Mouse (Mus musculus) testis, adult 2 months (tissue): ENCODE results near the gene F13a1. TPM values are rescaled to one million over a fixed set of nuclear protein-coding genes. Genes with fewer than 3 reads are reported as not detected.

Experiments
- H3K27ac ChIP-seq: fragments of 200-500 bp; 2 replicates; pipeline ENCODE4 v1.5.1; 2012; ENCODE audit warnings: low read depth, low read length; ENCODE audit not compliant: control insufficient read depth, insufficient read depth
- H3K27me3 ChIP-seq: fragments of 200-500 bp; 2 replicates; pipeline ENCODE4 v1.6.1; 2012; ENCODE audit warnings: mild to moderate bottlenecking, low read length, moderate library complexity; ENCODE audit not compliant: control insufficient read depth, insufficient read depth
- H3K36me3 ChIP-seq: fragments of 200-500 bp; 2 replicates; pipeline ENCODE4 v1.6.1; 2012; ENCODE audit warnings: mild to moderate bottlenecking, low read length; ENCODE audit not compliant: control insufficient read depth, insufficient read depth
- H3K4me1 ChIP-seq: fragments of 200-500 bp; 2 replicates; pipeline ENCODE4 v1.6.1; 2012; ENCODE audit warnings: low read length; ENCODE audit not compliant: control insufficient read depth, insufficient read depth
- H3K4me3 ChIP-seq: fragments of 200-500 bp; 2 replicates; pipeline ENCODE4 v1.5.1; 2012; ENCODE audit warnings: low read depth, mild to moderate bottlenecking, low read length, moderate library complexity, mixed read lengths; ENCODE audit not compliant: control insufficient read depth
- CTCF ChIP-seq: fragments of 200-500 bp; IDR thresholded peaks from 2 replicates; pipeline ENCODE4 v1.5.1; 2012; ENCODE audit warnings: low read depth, mild to moderate bottlenecking, inconsistent platforms, low read length, moderate library complexity; ENCODE audit not compliant: control insufficient read depth, insufficient read depth, insufficient replicate concordance
- POLR2A ChIP-seq: fragments of 200-500 bp; IDR thresholded peaks from 2 replicates; pipeline ENCODE4 v1.6.1; 2012; ENCODE audit warnings: low read depth, mild to moderate bottlenecking, inconsistent platforms, low read length, moderate library complexity; ENCODE audit not compliant: control insufficient read depth
- polyA plus RNA-seq: library from polyadenylated mRNA; depleted of rRNA; stranded (reverse); fragments of >200 nt; gene quantifications from 2 replicates; pipeline ENCODE4 v1.2.3, GENCODE M21; 2012

The F13a1 gene
- polyA plus RNA-seq, 1 experiment = 1.8 TPM

- Histone ChIP-seq H3K4me1 (no peaks in the 10 kb centered on the region), H3K4me3 (no peak overlapping the region), H3K27me3 (no peaks in the 10 kb centered on the region), H3K36me3 (no peaks in the 10 kb centered on the region), H3K27ac (no peak overlapping the region)
- TF ChIP-seq POLR2A = no peak
- TF ChIP-seq CTCF = no peak
These were observed 43.8 kb downstream of the F13a1 start for GRCm38 (mm10) chr13:37006224-37006623.

GRCm38 (mm10) chr13:36999210-36999705 is 50.8 kb downstream of the F13a1 start:
- Histone ChIP-seq H3K4me1 (no peaks in the 10 kb centered on the region), H3K36me3 (no peaks in the 10 kb centered on the region), H3K27me3 (no peaks in the 10 kb centered on the region), H3K4me3 (no peak overlapping the region), H3K27ac (no peak overlapping the region)
- no peak for TF ChIP-seq POLR2A
- no peak for TF ChIP-seq CTCF

GRCm38 (mm10) chr13:36993593-36993992 is 56.5 kb downstream of the F13a1 start:
- H3K27me3 ChIP-seq = no peaks in the 10 kb centered on the region
- no peak overlapping the region for H3K27ac ChIP-seq
- TF ChIP-seq POLR2A (no peak), CTCF (no peak)
- no peaks in the 10 kb centered on the region for H3K36me3 ChIP-seq
- H3K4me3 ChIP-seq = no peak overlapping the region
- H3K4me1 ChIP-seq = no peaks in the 10 kb centered on the region; the same call in 1 of the 2 replicates

GRCm38 (mm10) chr13:36988392-36988791 is 61.7 kb downstream of the F13a1 start:
- Histone ChIP-seq H3K27ac (no peak overlapping the region), H3K4me1 (no peaks in the 10 kb centered on the region; the same call in 1 of the 2 replicates), H3K4me3 (no peak overlapping the region), H3K27me3 (no peaks in the 10 kb centered on the region), H3K36me3 (no peaks in the 10 kb centered on the region)
- TF ChIP-seq POLR2A (no peak), CTCF (no peak)

- no peak for TF ChIP-seq CTCF
- no peak for TF ChIP-seq POLR2A
- H3K36me3 ChIP-seq = no peaks in the 10 kb centered on the region
- H3K27me3 ChIP-seq = no peaks in the 10 kb centered on the region
- no peak overlapping the region for H3K4me3 ChIP-seq
- H3K4me1 ChIP-seq = no peaks in the 10 kb centered on the region
- H3K27ac ChIP-seq = no peak overlapping the region
These were observed 77.0 kb downstream of the F13a1 start for GRCm38 (mm10) chr13:36973016-36973415.

GRCm38 (mm10) chr13:36972226-36972625 is 77.8 kb downstream of the F13a1 start:
- no peak overlapping the region for H3K4me3 ChIP-seq
- no peak overlapping the region for H3K27ac ChIP-seq
- TF ChIP-seq POLR2A (no peak), CTCF (no peak)
- H3K27me3 ChIP-seq = no peaks in the 10 kb centered on the region
- H3K4me1 ChIP-seq = no peaks in the 10 kb centered on the region
- no peaks in the 10 kb centered on the region for H3K36me3 ChIP-seq

- Histone ChIP-seq H3K27me3 (no peaks in the 10 kb centered on the region), H3K4me1 (no peaks in the 10 kb centered on the region), H3K36me3 (no peaks in the 10 kb centered on the region), H3K4me3 (no peak overlapping the region), H3K27ac (no peak overlapping the region)
- no peak for TF ChIP-seq CTCF
- no peak for TF ChIP-seq POLR2A
These were observed 87.1 kb downstream of the F13a1 start for GRCm38 (mm10) chr13:36962926-36963325.

GRCm38 (mm10) chr13:36958996-36959395 is 91.0 kb downstream of the F13a1 start:
- Histone ChIP-seq H3K27me3 (no peaks in the 10 kb centered on the region), H3K4me3 (no peak overlapping the region), H3K36me3 (no peaks in the 10 kb centered on the region), H3K27ac (no peak overlapping the region), H3K4me1 (no peaks in the 10 kb centered on the region)
- TF ChIP-seq CTCF (no peak), POLR2A (no peak)
